Mouse (Mus musculus): Measurements from ENCODE around the gene Il12b. TPM values are rescaled to one million over a fixed set of nuclear protein-coding genes. Genes with fewer than 3 reads are reported as not detected.

Gene Il12b
- 0.09 TPM in 1 of 2 replicates, not detected in the other for polyA plus RNA-seq (2015; fragmentation: Nextera tagmentation; extraction: Ambion mirVana)

DNA sequence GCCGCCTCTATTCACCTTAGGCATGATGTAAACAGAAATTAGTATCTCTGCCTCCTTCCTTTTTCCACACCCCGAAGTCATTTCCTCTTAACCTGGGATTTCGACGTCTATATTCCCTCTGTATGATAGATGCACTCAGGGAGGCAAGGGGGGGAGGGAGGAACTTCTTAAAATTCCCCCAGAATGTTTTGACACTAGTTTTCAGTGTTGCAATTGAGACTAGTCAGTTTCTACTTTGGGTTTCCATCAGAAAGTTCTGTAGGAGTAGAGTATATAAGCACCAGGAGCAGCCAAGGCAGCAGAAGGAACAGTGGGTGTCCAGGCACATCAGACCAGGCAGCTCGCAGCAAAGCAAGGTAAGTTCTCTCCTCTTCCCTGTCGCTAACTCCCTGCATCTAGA lies at the start of gene Il12b:
Gene Il12b (plus strand): TSS at position 301 of the 400 bp plus-strand sequence.
- Histone ChIP-seq H3K9ac (peak within 1 kb of the TSS; percentile 39; the same call in 1 of the 2 replicates), H3K27ac (no peak within 1 kb of the TSS), H3K36me3 (replicated peaks) (no peaks in the 10 kb centered on the region), H3K4me3 (peak within 1 kb of the TSS; percentile 34), H3K4me2 (peak within 1 kb of the TSS; percentile 65), H3K27me3 (replicated peaks) (no peaks in the 10 kb centered on the region), H3K4me1 (no peaks in the 10 kb centered on the region; the same call in 1 of the 2 replicates), H3K9me3 (no peaks in the 10 kb centered on the region)
- WGBS = 76% methylated on average over 6 of the region's 6 CpGs
- ATAC-seq (replicated peaks) = no peak

DNA sequence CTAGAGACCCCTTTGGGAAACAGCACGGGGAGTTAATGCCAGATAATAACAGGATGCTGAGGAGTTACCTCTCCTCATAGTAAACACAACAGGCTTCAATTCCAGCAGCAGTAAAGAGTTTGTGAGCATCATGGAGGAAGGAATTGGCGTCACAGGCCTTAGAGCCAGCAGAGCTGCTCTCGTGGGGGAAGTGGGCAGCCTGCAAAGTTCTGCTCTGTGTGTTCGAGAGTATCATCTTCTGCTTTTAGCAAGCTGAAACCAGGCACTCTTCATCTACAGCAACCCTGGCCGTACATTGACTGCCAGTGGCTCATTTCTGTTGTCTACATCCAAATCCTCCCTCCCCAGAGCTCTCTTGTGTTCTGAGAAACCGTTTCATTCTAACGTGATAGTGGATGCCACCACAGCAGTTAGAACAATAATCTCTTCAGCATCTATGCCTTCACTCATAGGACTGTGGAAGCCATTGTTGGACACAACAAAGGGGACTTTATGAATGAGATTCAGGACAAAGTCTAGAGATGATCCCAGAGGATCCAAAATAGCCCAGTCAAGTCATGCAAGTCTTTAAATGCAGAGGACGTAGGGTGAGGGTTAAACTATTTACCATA lies 44.9 kb upstream of the Il12b start:
- WGBS = 79% methylated on average over 8 of the region's 8 CpGs
- Histone ChIP-seq H3K4me3 (no peak overlapping the region), H3K27ac (no peak overlapping the region), H3K4me1 (no peaks in the 10 kb centered on the region), H3K9me3 (no peaks in the 10 kb centered on the region), H3K9ac (no peak overlapping the region), H3K4me2 (no peak overlapping the region), H3K36me3 (replicated peaks) (no peaks in the 10 kb centered on the region), H3K27me3 (replicated peaks) (no peaks in the 10 kb centered on the region)
- no peak for ATAC-seq (replicated peaks)

DNA sequence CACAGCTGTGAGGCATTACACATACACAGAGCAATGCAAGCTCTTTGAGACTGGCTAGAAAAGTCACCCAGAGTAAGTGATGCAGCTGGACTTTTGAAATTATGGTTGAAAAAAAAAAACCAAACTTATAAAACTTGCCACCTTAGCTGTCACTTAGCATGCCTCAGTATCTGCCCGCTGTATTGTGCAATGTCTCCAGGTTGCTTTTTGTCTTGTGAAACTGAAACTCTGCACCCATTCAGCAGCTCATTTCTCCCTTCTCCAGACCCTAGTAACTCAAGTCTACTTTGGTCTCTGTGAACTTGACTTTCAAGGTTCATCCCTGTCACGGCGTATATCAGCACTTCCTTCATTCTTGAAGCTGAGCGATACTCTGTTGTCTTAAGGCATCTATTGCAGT lies 43.7 kb upstream of the Il12b start:
- Histone ChIP-seq H3K36me3 (replicated peaks) (no peaks in the 10 kb centered on the region), H3K4me3 (no peak overlapping the region), H3K27ac (no peak overlapping the region), H3K27me3 (replicated peaks) (no peaks in the 10 kb centered on the region), H3K4me1 (no peaks in the 10 kb centered on the region), H3K4me2 (no peak overlapping the region), H3K9me3 (no peaks in the 10 kb centered on the region), H3K9ac (no peak overlapping the region)
- ATAC-seq (replicated peaks) = no peak
- WGBS = 94% methylated on average over 4 of the region's 4 CpGs

DNA sequence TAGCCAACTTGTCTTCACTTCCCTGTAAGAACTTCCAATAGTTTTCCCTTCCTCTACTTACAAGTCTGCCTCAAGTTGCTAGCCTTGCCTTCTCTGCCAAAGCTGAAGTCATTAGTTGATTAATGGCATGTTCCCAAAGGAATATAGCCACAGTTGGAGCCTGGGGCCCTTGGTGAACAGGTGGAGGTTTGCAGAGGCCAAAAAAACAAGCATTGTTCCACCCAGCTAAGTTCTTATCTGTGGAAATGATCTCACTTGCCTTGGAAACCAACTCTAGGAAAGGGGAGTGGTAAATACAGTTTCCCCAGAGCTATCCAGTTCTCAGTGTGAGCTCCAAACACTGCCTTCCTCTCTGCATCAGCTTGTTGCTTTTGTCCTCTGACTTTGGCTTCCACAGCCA lies 35.3 kb upstream of the Il12b start:
- Histone ChIP-seq H3K27me3 (replicated peaks) (no peaks in the 10 kb centered on the region), H3K4me1 (no peaks in the 10 kb centered on the region), H3K9me3 (no peaks in the 10 kb centered on the region), H3K36me3 (replicated peaks) (no peaks in the 10 kb centered on the region), H3K4me2 (no peak overlapping the region), H3K9ac (no peak overlapping the region), H3K4me3 (no peak overlapping the region), H3K27ac (no peak overlapping the region)
- no peak for ATAC-seq (replicated peaks)

DNA sequence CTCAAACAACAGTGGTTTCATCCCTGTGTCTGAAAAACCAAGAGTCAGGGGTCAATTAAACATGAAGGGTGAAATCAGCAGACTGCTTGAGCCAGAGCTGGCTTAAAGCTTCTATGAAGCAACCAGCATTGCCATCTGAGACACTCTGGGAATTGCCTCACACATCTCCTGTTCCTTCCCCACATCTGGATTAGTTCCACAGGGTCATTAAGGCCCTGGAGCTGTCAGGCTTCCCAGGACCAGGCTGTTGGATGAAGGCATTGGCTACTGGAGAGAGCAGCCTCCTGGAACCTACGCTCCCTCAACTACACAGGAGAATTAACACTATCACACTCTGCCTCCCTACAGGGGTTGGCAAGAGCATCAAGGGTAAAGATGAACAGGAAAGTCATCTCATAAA lies 32.2 kb upstream of the Il12b start:
- no peak for ATAC-seq (replicated peaks)
- Histone ChIP-seq H3K27me3 (replicated peaks) (no peaks in the 10 kb centered on the region), H3K4me2 (no peak overlapping the region), H3K9ac (no peak overlapping the region), H3K4me3 (no peak overlapping the region), H3K27ac (no peak overlapping the region), H3K4me1 (no peaks in the 10 kb centered on the region), H3K9me3 (no peaks in the 10 kb centered on the region), H3K36me3 (replicated peaks) (no peaks in the 10 kb centered on the region)
- 92% methylated on average over 1 of the region's 1 CpGs for WGBS

DNA sequence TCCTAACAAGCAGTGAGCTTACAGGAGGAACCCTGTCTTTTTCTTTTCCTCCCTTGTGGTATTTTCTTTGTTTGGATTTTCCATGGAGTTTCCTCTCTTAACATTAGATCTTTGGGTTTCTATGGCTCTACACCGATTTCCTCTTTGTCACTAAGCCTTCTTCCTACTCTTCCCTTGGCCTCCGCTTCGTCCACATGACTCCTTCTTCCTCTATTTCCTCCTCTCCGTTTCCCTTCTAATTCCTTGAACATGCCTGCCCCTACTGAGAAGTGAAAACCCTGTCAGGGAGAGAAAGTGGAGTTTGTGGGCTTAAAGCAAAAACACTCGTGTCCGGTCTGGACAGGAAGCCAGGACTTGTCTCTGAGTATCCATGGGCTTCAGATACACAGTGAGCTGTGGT lies 27.0 kb upstream of the Il12b start:
- no peak overlapping the region for H3K27ac ChIP-seq
- no peaks in the 10 kb centered on the region for H3K9me3 ChIP-seq
- H3K36me3 ChIP-seq (replicated peaks) = no peaks in the 10 kb centered on the region
- no peak for ATAC-seq (replicated peaks)
- no peak overlapping the region for H3K4me2 ChIP-seq
- H3K9ac ChIP-seq = no peak overlapping the region
- no peak overlapping the region for H3K4me3 ChIP-seq
- 81% methylated on average over 6 of the region's 6 CpGs for WGBS
- H3K4me1 ChIP-seq = no peaks in the 10 kb centered on the region
- no peaks in the 10 kb centered on the region for H3K27me3 ChIP-seq (replicated peaks)

DNA sequence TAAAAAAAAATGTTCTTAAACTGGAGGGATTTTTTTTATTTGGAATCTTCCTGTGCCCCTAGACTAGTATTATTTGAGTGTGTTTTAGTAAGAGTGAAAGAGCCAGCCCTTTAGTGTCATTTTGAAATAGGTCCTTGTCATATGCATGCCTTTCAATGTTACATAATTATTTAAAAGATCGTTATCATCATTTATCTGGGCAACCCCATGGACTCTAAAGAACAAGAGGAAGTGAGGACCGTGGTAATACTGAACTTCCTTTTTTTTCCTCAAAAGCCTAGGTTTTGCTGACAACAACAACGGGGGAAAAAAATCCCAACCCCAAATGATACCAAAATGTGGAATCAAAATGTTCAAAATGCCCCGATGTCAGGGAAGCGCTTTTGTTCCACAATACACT lies 22.0 kb upstream of the Il12b start:
- no peaks in the 10 kb centered on the region for H3K9me3 ChIP-seq
- H3K27ac ChIP-seq = no peak overlapping the region
- H3K4me2 ChIP-seq = no peak overlapping the region
- no peaks in the 10 kb centered on the region for H3K27me3 ChIP-seq (replicated peaks)
- H3K9ac ChIP-seq = no peak overlapping the region
- H3K4me1 ChIP-seq = no peaks in the 10 kb centered on the region
- no peak overlapping the region for H3K4me3 ChIP-seq
- no peak for ATAC-seq (replicated peaks)
- no peaks in the 10 kb centered on the region for H3K36me3 ChIP-seq (replicated peaks)
- WGBS = 90% methylated on average over 5 of the region's 5 CpGs

DNA sequence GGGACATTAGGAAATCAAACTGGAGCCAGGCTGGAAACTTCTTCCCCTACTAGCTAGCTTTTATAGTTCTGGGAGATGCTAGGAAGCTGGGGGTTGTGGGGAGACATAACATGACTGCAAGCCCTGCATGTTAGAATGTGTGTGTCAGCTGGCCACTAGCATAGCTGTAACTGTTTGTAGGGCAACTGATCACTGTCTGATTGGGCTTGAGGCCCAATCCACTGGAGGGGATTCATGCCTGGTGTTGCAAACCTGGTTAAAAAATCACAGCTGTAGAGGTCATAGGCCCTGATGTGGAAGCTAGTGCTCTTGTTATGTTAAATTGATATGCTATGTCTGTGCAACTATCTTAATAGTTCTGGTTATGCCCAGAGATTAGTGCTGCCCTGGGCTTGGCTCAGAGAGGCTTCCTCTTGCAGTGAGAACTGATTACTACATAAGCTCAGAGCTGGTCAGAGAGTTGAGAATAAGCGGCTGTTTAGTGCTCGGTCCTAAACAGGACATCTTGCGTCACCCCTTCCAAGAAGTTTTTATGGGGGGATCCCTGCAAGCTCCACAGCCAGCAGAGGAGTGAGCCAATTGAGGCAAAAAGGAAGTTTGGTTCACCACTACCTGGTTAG lies 19.3 kb upstream of the Il12b start:
- no peak overlapping the region for H3K9ac ChIP-seq
- H3K4me3 ChIP-seq = no peak overlapping the region
- H3K4me2 ChIP-seq = no peak overlapping the region
- H3K27me3 ChIP-seq (replicated peaks) = no peaks in the 10 kb centered on the region
- H3K36me3 ChIP-seq (replicated peaks) = no peaks in the 10 kb centered on the region
- ATAC-seq (replicated peaks) = no peak
- H3K9me3 ChIP-seq = no peaks in the 10 kb centered on the region
- H3K27ac ChIP-seq = no peak overlapping the region
- WGBS = 96% methylated on average over 3 of the region's 3 CpGs
- H3K4me1 ChIP-seq = no peaks in the 10 kb centered on the region

DNA sequence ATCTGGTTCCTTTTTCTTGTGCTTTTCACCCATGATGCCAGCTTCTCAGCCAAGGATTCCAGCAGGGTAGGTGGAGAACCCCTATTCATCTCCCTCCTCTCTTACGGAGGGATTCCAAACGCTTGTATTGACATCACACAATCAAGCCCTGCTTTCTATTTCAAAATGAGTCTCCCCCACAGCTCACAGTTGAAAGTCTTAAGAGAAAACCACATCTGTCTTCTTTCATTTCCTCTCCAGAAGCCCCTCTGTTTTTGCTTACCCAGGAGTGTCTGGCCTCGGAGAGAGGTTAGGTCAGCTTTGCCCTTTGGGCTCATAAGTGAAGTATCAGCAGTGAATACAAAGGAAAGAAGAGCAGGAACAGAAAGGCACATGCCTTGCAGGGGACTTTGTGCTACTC lies 17.7 kb upstream of the Il12b start:
- ATAC-seq (replicated peaks) = no peak
- Histone ChIP-seq H3K4me3 (no peak overlapping the region), H3K27ac (no peak overlapping the region), H3K27me3 (replicated peaks) (no peaks in the 10 kb centered on the region), H3K36me3 (replicated peaks) (no peaks in the 10 kb centered on the region), H3K9me3 (no peaks in the 10 kb centered on the region), H3K4me2 (no peak overlapping the region), H3K9ac (no peak overlapping the region), H3K4me1 (no peaks in the 10 kb centered on the region)
- WGBS = 30% methylated on average over 3 of the region's 3 CpGs

DNA sequence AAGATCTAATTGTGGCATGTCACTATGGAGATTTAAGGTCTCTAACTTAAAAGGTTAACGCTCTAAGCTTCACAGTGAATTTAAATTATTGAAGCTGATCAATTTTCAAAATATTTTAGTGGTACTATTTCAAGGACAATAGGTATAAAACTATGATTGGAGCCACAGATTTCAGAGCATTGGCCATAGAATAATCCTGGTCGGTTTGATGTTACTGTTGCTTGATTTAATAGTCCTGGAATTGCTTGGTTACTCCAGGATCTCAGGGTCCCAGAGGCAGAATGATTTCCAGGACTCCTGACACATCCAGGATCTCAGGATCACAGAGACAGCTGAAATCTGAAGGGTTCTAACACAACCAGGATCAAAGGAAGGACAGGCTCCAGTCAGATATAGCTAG lies 12.8 kb upstream of the Il12b start:
- Histone ChIP-seq H3K27ac (no peak overlapping the region), H3K4me3 (no peak overlapping the region), H3K4me2 (no peak overlapping the region), H3K27me3 (replicated peaks) (no peaks in the 10 kb centered on the region), H3K4me1 (no peaks in the 10 kb centered on the region), H3K36me3 (replicated peaks) (no peaks in the 10 kb centered on the region), H3K9ac (no peak overlapping the region), H3K9me3 (no peaks in the 10 kb centered on the region)
- WGBS = 85% methylated on average over 2 of the region's 2 CpGs
- ATAC-seq (replicated peaks) = no peak

DNA sequence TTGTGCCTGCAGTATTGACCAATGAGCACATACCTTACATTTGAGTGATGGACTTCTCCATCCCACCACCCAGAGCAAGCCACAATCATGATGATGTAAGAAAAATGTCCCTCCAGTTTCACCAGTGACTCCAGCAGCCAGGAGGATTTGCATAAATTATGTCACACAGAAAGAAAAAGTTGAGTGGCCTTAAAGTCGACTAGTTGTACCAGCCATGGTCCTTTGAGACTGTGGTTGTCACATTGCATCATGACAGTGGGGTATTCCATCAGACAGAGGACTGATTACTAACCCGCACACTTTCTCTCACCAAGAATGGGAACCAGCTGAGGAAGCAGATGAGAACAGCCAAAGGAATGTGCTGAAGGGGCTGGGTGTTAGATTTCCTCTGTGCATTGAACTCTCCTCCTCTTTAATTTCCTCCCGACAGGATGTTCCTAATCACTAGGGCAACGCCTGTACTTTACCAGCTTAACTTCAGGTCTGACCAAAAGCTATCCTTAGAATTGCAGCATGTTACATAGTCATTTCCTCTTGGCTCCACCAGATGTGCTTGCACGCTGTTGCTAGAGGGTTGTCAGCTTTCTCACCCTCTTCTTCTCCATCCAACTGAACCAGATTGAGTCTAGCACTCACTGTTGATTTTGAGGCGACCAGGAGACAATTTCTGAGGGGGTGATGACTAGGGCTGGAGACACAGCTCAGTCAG lies 9.7 kb upstream of the Il12b start:
- H3K27me3 ChIP-seq (replicated peaks) = no peaks in the 10 kb centered on the region
- no peaks in the 10 kb centered on the region for H3K4me1 ChIP-seq
- H3K4me2 ChIP-seq = no peak overlapping the region
- no peaks in the 10 kb centered on the region for H3K36me3 ChIP-seq (replicated peaks)
- H3K4me3 ChIP-seq = no peak overlapping the region
- H3K9ac ChIP-seq = no peak overlapping the region
- no peak overlapping the region for H3K27ac ChIP-seq
- H3K9me3 ChIP-seq = no peaks in the 10 kb centered on the region
- ATAC-seq (replicated peaks) = no peak
- WGBS = 46% methylated on average over 6 of the region's 6 CpGs

DNA sequence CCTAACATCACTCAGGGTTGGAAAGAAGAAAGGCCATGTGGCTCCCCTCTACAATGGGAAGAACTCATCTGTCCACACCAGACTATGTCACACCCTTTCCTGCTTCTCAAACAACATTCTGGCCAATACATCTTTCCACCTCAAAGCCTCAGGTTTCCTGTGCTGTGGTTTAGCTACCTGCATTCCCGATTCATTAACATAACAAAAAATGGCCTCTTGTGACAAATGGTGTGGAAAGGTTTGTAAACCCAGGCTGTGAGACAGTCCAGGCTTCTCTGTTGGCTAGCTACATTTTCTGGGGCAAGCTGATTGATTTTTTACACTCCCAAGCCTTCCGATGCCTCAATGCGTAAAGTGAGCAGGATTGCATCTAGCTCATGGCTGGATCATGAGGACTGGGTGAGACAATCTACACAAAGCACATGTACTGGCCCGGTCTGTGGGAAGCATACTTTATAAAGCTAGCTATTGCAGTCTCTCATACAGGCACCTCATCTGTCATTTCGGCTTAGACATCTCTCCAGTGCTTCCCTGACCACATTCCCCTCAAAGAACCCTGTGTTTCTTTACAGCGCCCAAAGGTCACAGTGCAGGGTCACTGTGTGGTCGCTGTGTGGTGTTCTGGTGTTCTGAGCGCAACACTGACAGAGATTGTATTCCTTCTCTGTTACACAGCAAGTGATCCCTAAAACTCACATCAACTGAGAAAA lies 6.6 kb upstream of the Il12b start:
- no peak overlapping the region for H3K4me2 ChIP-seq
- 88% methylated on average over 8 of the region's 8 CpGs for WGBS
- no peaks in the 10 kb centered on the region for H3K4me1 ChIP-seq
- no peak for ATAC-seq (replicated peaks)
- no peaks in the 10 kb centered on the region for H3K27me3 ChIP-seq (replicated peaks)
- H3K27ac ChIP-seq = no peak overlapping the region
- H3K36me3 ChIP-seq (replicated peaks) = no peaks in the 10 kb centered on the region
- no peak overlapping the region for H3K4me3 ChIP-seq
- H3K9me3 ChIP-seq = no peaks in the 10 kb centered on the region
- no peak overlapping the region for H3K9ac ChIP-seq

Measured in midbrain, embryonic 15.5 days (tissue).